Mouse (Mus musculus) neural tube, embryonic 11.5 days (tissue): ENCODE results near the gene Cd72. TPM values are rescaled to one million over a fixed set of nuclear protein-coding genes. Genes with fewer than 3 reads are reported as not detected.

Experiments used
- ATAC-seq: fragments of 200-750 bp; cut with Nextera tagmentation; 2 replicates; pipeline ENCODE4 v1.8.0; 2017; ENCODE audit warnings: moderate number of reproducible peaks, mild to moderate bottlenecking, moderate TSS enrichment, moderate library complexity; ENCODE audit not compliant: insufficient read depth, low FRiP score, low TSS enrichment
- DNase-seq: peaks from one replicate; pipeline ENCODE4 v3.0.0-alpha.2; 2015; ENCODE audit warnings: low spot score
- H3K27ac ChIP-seq: fragments of 300-500 bp; sonication (generic); 2 replicates; pipeline ENCODE4 v1.5.1; 2014; ENCODE audit warnings: low read depth, mild to moderate bottlenecking, low read length
- H3K27me3 ChIP-seq: fragments of 300-500 bp; sonication (generic); 2 replicates; pipeline ENCODE4 v1.6.1; 2014; ENCODE audit warnings: mild to moderate bottlenecking, low read length, mixed read lengths; ENCODE audit not compliant: control insufficient read depth, insufficient read depth
- H3K36me3 ChIP-seq: fragments of 300-500 bp; sonication (generic); 2 replicates; pipeline ENCODE4 v1.6.1; 2014; ENCODE audit warnings: mild to moderate bottlenecking, low read length, moderate library complexity, mixed read lengths; ENCODE audit not compliant: control insufficient read depth, insufficient read depth
- H3K4me1 ChIP-seq: fragments of 300-500 bp; sonication (generic); 2 replicates; pipeline ENCODE4 v1.6.1; 2014; ENCODE audit warnings: low read length, mixed read lengths; ENCODE audit not compliant: control insufficient read depth, insufficient read depth
- H3K4me2 ChIP-seq: fragments of 300-500 bp; sonication (generic); 2 replicates; pipeline ENCODE4 v1.6.1; 2014; ENCODE audit warnings: low read depth, mild to moderate bottlenecking, moderate library complexity
- H3K4me3 ChIP-seq: fragments of 300-500 bp; sonication (generic); 2 replicates; pipeline ENCODE4 v1.5.1; 2014; ENCODE audit warnings: low read depth, low read length
- H3K9ac ChIP-seq: fragments of 300-500 bp; sonication (generic); 2 replicates; pipeline ENCODE4 v1.6.1; 2014; ENCODE audit warnings: mild to moderate bottlenecking, low read length
- H3K9me3 ChIP-seq: fragments of 300-500 bp; sonication (generic); 2 replicates; pipeline ENCODE4 v1.6.1; 2016; ENCODE audit warnings: low read length; ENCODE audit not compliant: control insufficient read depth
- WGBS: fragments of 180-500 bp; shearing (Covaris S2); extraction: QIAGEN DNeasy Blood & Tissue Kit; methylation state at CpG from one replicate; pipeline ENCODE4 v1.1.7; 2014; 5-methylcytosine and 5-hydroxymethylcytosine counted together
- polyA plus RNA-seq: library from polyadenylated mRNA; unstranded; fragments of >200 nt; fragmentation: Nextera tagmentation; extraction: Ambion mirVana; gene quantifications from 2 replicates; pipeline ENCODE4 v1.2.1, GENCODE M21; 2014

Cd72 gene
- polyA plus RNA-seq, 1 experiment from 2014 or later, result 2.8 TPM

DNA sequence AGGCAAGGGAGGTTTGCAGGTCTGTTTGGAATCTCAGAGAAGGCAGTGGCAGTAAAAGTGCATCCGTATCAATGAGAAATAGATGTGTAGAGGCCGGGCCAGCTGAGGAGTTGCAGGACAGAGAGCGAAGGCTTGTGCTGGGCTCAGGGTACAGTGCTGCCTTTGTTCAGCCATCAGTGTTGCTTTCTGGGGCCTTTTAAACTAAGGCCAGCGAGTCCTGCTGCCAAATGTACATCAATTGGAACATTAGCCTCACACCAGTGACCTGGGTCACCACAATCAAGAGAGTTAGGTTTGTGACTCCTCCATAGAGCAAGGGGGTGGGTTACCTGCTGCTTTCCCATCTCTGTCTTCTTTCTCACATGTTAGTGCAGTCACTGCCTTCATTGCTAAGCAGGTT is 56.4 kb downstream of the Cd72 start:
- Histone ChIP-seq H3K36me3 (no peaks in the 10 kb centered on the region), H3K4me2 (no peak overlapping the region), H3K4me1 (peaks cover 11% of the 10 kb centered on the region), H3K27ac (no peak overlapping the region), H3K9me3 (no peaks in the 10 kb centered on the region), H3K9ac (no peak overlapping the region), H3K27me3 (no peaks in the 10 kb centered on the region), H3K4me3 (no peak overlapping the region)
- no peak for DNase-seq
- ATAC-seq, result no peak
- 75% methylated on average over 4 of the region's 4 CpGs for WGBS

Other genes with a start within 250 kb of the Cd72 start
- 0.35 and 0.52 TPM in 2 replicates for gene Atp8b5, start 187.5 kb downstream of the Cd72 start, polyA plus RNA-seq
- gene Rusc2, start 72.6 kb downstream of the Cd72 start, polyA plus RNA-seq, result 17.9 and 20.0 TPM in 2 replicates
- 0.20 TPM in 1 of 2 replicates, not detected in the other for gene Fam166b, start 25.5 kb downstream of the Cd72 start, polyA plus RNA-seq
- 8.6 and 9.5 TPM in 2 replicates for gene Tesk1, start 12.7 kb downstream of the Cd72 start, polyA plus RNA-seq
- gene Sit1, start 29.1 kb upstream of the Cd72 start, polyA plus RNA-seq, result not detected in 2 replicates
- 46.6 and 55.9 TPM in 2 replicates for gene Ccdc107, start 38.3 kb upstream of the Cd72 start, polyA plus RNA-seq
- 36.7 and 39.3 TPM in 2 replicates for gene Arhgef39, start 45.1 kb upstream of the Cd72 start, polyA plus RNA-seq
- gene Car9, start 52.3 kb upstream of the Cd72 start, polyA plus RNA-seq, result 0.23 and 0.44 TPM in 2 replicates
- 101 and 127 TPM in 2 replicates for gene Tpm2, start 69.1 kb upstream of the Cd72 start, polyA plus RNA-seq
- gene Creb3, start 107.7 kb upstream of the Cd72 start, polyA plus RNA-seq, result 56.0 and 62.5 TPM in 2 replicates
- 42.1 and 48.8 TPM in 2 replicates for gene Tln1, start 108.1 kb upstream of the Cd72 start, polyA plus RNA-seq
- 26.5 and 32.1 TPM in 2 replicates for gene Rgp1, start 124.1 kb upstream of the Cd72 start, polyA plus RNA-seq
- 29.8 and 30.8 TPM in 2 replicates for gene Gba2, start 124.2 kb upstream of the Cd72 start, polyA plus RNA-seq
- gene Msmp, start 129.9 kb upstream of the Cd72 start, polyA plus RNA-seq, result 1.8 and 2.4 TPM in 2 replicates
- 29.0 and 37.4 TPM in 2 replicates for gene Npr2, start 177.3 kb upstream of the Cd72 start, polyA plus RNA-seq
- gene Spag8, start 199.0 kb upstream of the Cd72 start, polyA plus RNA-seq, result 0.89 and 1.1 TPM in 2 replicates
- 63.8 and 65.4 TPM in 2 replicates for gene Hint2, start 201.8 kb upstream of the Cd72 start, polyA plus RNA-seq
- gene Tmem8b, start 214.3 kb upstream of the Cd72 start, polyA plus RNA-seq, result 5.4 and 5.7 TPM in 2 replicates
- gene Fam221b, start 214.5 kb upstream of the Cd72 start, polyA plus RNA-seq, result 2.4 and 3.4 TPM in 2 replicates
- not detected in 2 replicates for gene Olfr70, start 246.2 kb upstream of the Cd72 start, polyA plus RNA-seq